Mouse (Mus musculus) CH12F3 (cell line): ENCODE data around the gene Prg3.

Source experiments
- in situ Hi-C: fragments of 300-500 bp; cut with MboI; formaldehyde crosslinking; loops from 2 replicates; pipeline ENCODE4 v1.14.3; 2020; ENCODE audit warnings: low sequenced_read_pairs

Prg3 gene

GRCm38 (mm10) chr2:84987930-84988329, at the start of gene Prg3:
Gene Prg3 (plus strand): TSS chr2:84988215.
- in situ Hi-C loops = no loop called here

GRCm38 (mm10) chr2:84938249-84938946, 49.6 kb upstream of the Prg3 start:
- in situ Hi-C loops = no loop called here

- in situ Hi-C loops = no loop called here
Observed at GRCm38 (mm10) chr2:84939306-84939705, 48.7 kb upstream of the Prg3 start.

- in situ Hi-C loops = no loop called here
Observed at GRCm38 (mm10) chr2:84939711-84940110, 48.3 kb upstream of the Prg3 start.

GRCm38 (mm10) chr2:84941332-84941731, 46.7 kb upstream of the Prg3 start:
- in situ Hi-C loops = no loop called here

- in situ Hi-C loops = no loop called here
Observed at GRCm38 (mm10) chr2:84941795-84942194, 46.2 kb upstream of the Prg3 start.

GRCm38 (mm10) chr2:84947154-84947771, 40.8 kb upstream of the Prg3 start:
- in situ Hi-C loops = no loop called here

GRCm38 (mm10) chr2:84948252-84948651, 39.8 kb upstream of the Prg3 start:
- in situ Hi-C loops = no loop called here

GRCm38 (mm10) chr2:84948721-84949120, 39.3 kb upstream of the Prg3 start:
- in situ Hi-C loops = no loop called here

GRCm38 (mm10) chr2:84951027-84951426, 37.0 kb upstream of the Prg3 start:
- in situ Hi-C loops = no loop called here

GRCm38 (mm10) chr2:84952251-84952650, 35.8 kb upstream of the Prg3 start:
- in situ Hi-C loops = no loop called here

- in situ Hi-C loops = no loop called here
Observed at GRCm38 (mm10) chr2:84952693-84953092, 35.3 kb upstream of the Prg3 start.

- in situ Hi-C loops = loop anchor here (5.0 kb wide), 1 partner anchor 47 kb away; no protein-coding TSS in a partner anchor
Observed at GRCm38 (mm10) chr2:84955435-84955834, 32.6 kb upstream of the Prg3 start.

GRCm38 (mm10) chr2:84956274-84956673, 31.7 kb upstream of the Prg3 start:
- in situ Hi-C loops = loop anchor here (5.0 kb wide), 1 partner anchor 46 kb away; no protein-coding TSS in a partner anchor

- in situ Hi-C loops = loop anchor here (5.0 kb wide), 1 partner anchor 44 kb away; no protein-coding TSS in a partner anchor
Observed at GRCm38 (mm10) chr2:84958588-84959264, 29.3 kb upstream of the Prg3 start.

GRCm38 (mm10) chr2:84961300-84961699, 26.7 kb upstream of the Prg3 start:
- in situ Hi-C loops = no loop called here

GRCm38 (mm10) chr2:84961901-84962300, 26.1 kb upstream of the Prg3 start:
- in situ Hi-C loops = no loop called here

GRCm38 (mm10) chr2:84962906-84963507, 25.0 kb upstream of the Prg3 start:
- in situ Hi-C loops = no loop called here

- in situ Hi-C loops = no loop called here
Observed at GRCm38 (mm10) chr2:84964111-84964801, 23.8 kb upstream of the Prg3 start.

- in situ Hi-C loops = no loop called here
Observed at GRCm38 (mm10) chr2:84967318-84967991, 20.6 kb upstream of the Prg3 start.
